Mouse (Mus musculus) testis, adult 2 months (tissue): ENCODE results near the gene Phactr4.

Experiments used
- CTCF ChIP-seq: fragments of 200-500 bp; IDR thresholded peaks from 2 replicates; pipeline ENCODE4 v1.5.1; 2012; ENCODE audit warnings: low read depth, mild to moderate bottlenecking, inconsistent platforms, low read length, moderate library complexity; ENCODE audit not compliant: control insufficient read depth, insufficient read depth, insufficient replicate concordance
- POLR2A ChIP-seq: fragments of 200-500 bp; IDR thresholded peaks from 2 replicates; pipeline ENCODE4 v1.6.1; 2012; ENCODE audit warnings: low read depth, mild to moderate bottlenecking, inconsistent platforms, low read length, moderate library complexity; ENCODE audit not compliant: control insufficient read depth

GRCm38 (mm10) chr4:132329835-132330354, 92.4 kb downstream of the Phactr4 start:
- no peak for TF ChIP-seq CTCF
- no peak for TF ChIP-seq POLR2A
